Mouse (Mus musculus): ENCODE results near the gene Anp32b. TPM values are rescaled to one million over a fixed set of nuclear protein-coding genes. Genes with fewer than 3 reads are reported as not detected.

The Anp32b gene
- 194 TPM for polyA plus RNA-seq (2014; fragmentation: Illumina TruSeq; extraction: RNeasy Lipid Tissue Mini Kit (QIAGEN cat#74804); ENCODE audit: low replicate concordance)

DNA sequence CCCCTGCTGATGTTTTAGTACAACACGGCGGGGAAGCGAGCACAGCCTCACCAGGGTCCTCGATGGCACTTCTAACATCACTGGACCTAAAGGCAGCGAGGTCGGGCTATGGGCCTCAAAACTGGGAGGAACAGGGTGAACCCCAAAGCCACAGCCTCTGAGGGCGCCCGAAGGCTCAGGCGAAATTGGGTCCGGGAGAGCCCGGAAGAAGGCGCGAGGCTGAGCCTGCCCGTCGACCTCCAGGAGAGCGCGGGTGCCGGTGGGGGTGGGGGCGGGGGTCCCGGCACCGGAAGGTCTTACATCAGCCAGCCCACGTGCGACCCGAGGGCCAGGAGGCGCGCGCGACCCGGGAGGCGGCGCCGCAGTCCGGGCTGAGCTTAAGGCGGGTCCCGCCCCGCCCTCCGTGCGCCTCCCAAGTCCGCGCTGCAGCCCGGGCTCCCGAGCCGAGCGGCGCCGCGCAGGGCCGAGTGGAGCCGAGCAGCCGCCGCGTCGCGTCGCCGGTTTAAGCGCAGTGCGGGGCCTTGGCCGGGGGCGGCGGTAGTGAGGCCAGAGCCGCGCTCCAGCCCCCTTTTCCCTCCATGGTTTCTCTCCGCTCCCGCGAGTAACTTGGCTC lies at the start of gene Anp32b:
Gene Anp32b (plus strand): TSS at position 384 of the 613 bp plus-strand sequence.

DNA sequence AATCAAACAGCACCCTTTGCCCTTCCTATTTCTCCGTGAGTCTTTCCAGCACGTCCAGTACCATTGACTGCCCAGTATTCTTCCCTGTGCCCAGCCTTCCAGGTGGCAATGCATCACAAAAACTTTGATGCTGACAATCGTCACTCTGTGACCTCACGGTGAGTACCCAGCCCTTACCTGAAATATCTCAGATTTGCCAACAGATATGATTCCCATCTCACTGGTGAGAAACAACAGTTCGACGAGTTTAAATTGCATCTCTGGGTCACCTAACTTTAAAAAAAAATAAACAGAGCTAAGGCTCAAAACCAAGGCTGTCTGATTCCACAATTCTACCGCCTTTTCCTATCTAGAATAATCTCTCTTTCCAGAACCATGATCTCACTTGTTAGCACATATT lies 37.3 kb upstream of the Anp32b start, which contains the start of gene Hemgn:
Gene Hemgn (minus strand): TSS at position 101 of the 400 bp plus-strand sequence.

DNA sequence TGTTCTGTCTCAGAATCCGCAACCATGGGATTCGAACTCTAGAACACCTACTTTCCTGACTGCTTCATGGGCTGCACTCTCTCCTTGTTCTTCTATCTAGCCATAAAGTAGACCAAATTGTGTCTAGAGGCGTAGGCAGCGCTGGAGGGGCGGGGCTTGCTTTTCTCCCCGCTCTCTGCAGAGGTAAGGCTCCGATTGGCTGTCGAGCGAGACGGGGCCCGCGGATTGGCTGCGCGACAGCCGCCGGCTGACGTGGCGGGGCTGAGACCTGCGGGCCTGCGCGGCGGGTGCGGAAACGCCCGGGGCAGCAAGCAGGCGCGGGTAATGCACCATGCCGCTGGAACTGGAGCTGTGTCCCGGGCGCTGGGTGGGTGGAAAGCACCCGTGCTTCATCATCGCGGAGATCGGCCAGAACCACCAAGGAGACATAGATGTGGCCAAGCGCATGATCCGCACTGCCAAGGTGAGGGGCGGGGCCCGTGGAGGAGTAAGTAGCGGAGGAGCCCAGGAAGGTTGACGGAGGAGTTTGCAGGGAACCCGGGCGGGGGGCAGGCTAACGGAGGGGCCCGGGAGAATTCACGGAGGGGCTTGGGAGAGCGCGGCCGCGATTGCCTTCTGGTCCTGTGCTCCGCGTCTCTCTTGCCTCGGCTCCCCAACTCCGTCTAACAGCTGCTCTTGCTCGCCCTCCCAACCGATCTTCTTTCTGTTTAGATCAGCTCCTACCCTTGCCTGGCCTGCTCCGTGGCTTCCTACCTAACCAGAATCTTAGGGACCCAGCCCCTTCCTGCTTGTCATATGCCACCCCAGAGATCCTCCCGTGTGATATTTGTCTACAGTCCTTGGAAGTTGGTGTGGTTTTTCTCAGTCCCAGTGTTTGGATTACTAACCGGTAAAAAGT lies 38.6 kb downstream of the Anp32b start, which contains the start of gene Nans:
Gene Nans (plus strand): TSS at position 221 of the 898 bp plus-strand sequence.

Other genes with a start within 250 kb of the Anp32b start
- not detected for gene Foxe1, start 107.3 kb upstream of the Anp32b start, polyA plus RNA-seq (2014; fragmentation: Illumina TruSeq; extraction: RNeasy Lipid Tissue Mini Kit (QIAGEN cat#74804); ENCODE audit: low replicate concordance)
- gene Trmo, start 61.5 kb upstream of the Anp32b start, polyA plus RNA-seq (2014; fragmentation: Illumina TruSeq; extraction: RNeasy Lipid Tissue Mini Kit (QIAGEN cat#74804); ENCODE audit: low replicate concordance): 0.56 TPM
- 1.4 TPM for gene Hemgn, start 37.4 kb upstream of the Anp32b start, polyA plus RNA-seq (2014; fragmentation: Illumina TruSeq; extraction: RNeasy Lipid Tissue Mini Kit (QIAGEN cat#74804); ENCODE audit: low replicate concordance)
- gene Nans, start 38.3 kb downstream of the Anp32b start, polyA plus RNA-seq (2014; fragmentation: Illumina TruSeq; extraction: RNeasy Lipid Tissue Mini Kit (QIAGEN cat#74804); ENCODE audit: low replicate concordance): 6.5 TPM
- gene Trim14, start 85.2 kb downstream of the Anp32b start, polyA plus RNA-seq (2014; fragmentation: Illumina TruSeq; extraction: RNeasy Lipid Tissue Mini Kit (QIAGEN cat#74804); ENCODE audit: low replicate concordance): 11.8 TPM
- gene Coro2a, start 151.3 kb downstream of the Anp32b start, polyA plus RNA-seq (2014; fragmentation: Illumina TruSeq; extraction: RNeasy Lipid Tissue Mini Kit (QIAGEN cat#74804); ENCODE audit: low replicate concordance): 65.6 TPM
- gene Tbc1d2, start 199.3 kb downstream of the Anp32b start, polyA plus RNA-seq (2014; fragmentation: Illumina TruSeq; extraction: RNeasy Lipid Tissue Mini Kit (QIAGEN cat#74804); ENCODE audit: low replicate concordance): not detected

All from small intestine, adult 10 weeks (tissue).